Mouse (Mus musculus): ENCODE measurements at regions not wholly inside any gene's neighbourhood (a gene's known extent, or its start where the extent isn't known, plus 50 kb on each side); places are given as distances from the start of the nearest gene placed in this dataset.
"Not testable (repeated sequence)": the region's sequence is repeated elsewhere in the genome, so short reads cannot be mapped to it uniquely, and the experiment has no call there.

GRCm38 (mm10) chr15:15082577-15083128, 1645.9 kb upstream of the Cdh9 start:
- DNase-seq (ENCODE audit: low spot score), result no peak

- not testable (repeated sequence) for DNase-seq (ENCODE audit: low spot score)
Measured at GRCm38 (mm10) chr15:15088696-15089095, 1639.9 kb upstream of the Cdh9 start.

- peak; percentile 31 for DNase-seq (ENCODE audit: low spot score)
Measured at GRCm38 (mm10) chr15:15089783-15090182, 1638.8 kb upstream of the Cdh9 start.

GRCm38 (mm10) chr15:15091531-15092290, 1636.8 kb upstream of the Cdh9 start:
- DNase-seq (ENCODE audit: low spot score), result no peak

- DNase-seq (ENCODE audit: low spot score), result no peak
Measured at GRCm38 (mm10) chr15:15097391-15097790, 1631.2 kb upstream of the Cdh9 start.

- no peak for DNase-seq (ENCODE audit: low spot score)
Measured at GRCm38 (mm10) chr15:15102185-15102584, 1626.4 kb upstream of the Cdh9 start.

GRCm38 (mm10) chr15:15120109-15120508, 1608.4 kb upstream of the Cdh9 start:
- no peak for DNase-seq (ENCODE audit: low spot score)

- DNase-seq (ENCODE audit: low spot score), result no peak
Measured at GRCm38 (mm10) chr15:15148791-15149190, 1579.8 kb upstream of the Cdh9 start.

- DNase-seq (ENCODE audit: low spot score), result no peak
Measured at GRCm38 (mm10) chr15:15155422-15155821, 1573.1 kb upstream of the Cdh9 start.

- no peak for DNase-seq (ENCODE audit: low spot score)
Measured at GRCm38 (mm10) chr15:15170387-15170786, 1558.2 kb upstream of the Cdh9 start.

- no peak for DNase-seq (ENCODE audit: low spot score)
Measured at GRCm38 (mm10) chr15:15220296-15220695, 1508.3 kb upstream of the Cdh9 start.

GRCm38 (mm10) chr15:15229926-15230325, 1498.6 kb upstream of the Cdh9 start:
- no peak for DNase-seq (ENCODE audit: low spot score)

- peak; percentile 35 for DNase-seq (ENCODE audit: low spot score)
Measured at GRCm38 (mm10) chr15:15238309-15238708, 1490.2 kb upstream of the Cdh9 start.

Data from embryo, embryonic 10.5 days (tissue).